Mouse (Mus musculus): ENCODE results near the gene Riox2. TPM values are rescaled to one million over a fixed set of nuclear protein-coding genes. Genes with fewer than 3 reads are reported as not detected.

Gene Riox2
- polyA plus RNA-seq, 1 experiment: 7.8 TPM

DNA sequence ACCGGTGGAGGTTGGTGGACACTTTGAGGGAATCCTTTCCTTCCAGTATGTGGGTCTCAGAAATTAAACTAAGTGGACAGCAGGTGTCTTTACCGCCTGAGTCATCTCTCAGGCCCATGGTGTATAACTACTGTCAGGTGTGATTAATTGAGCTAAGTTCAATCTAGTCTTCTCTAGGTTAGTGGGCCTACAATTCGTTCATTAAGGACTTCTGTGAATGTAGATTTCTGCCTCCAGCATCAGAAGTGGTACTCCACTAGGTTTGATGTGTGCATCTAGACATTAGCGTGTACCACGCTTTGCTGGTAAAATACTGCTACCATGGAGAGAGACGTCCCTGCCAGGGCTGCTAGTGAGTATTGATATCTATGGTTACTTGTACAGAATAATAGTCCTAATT is 971 bp downstream of the Riox2 start:
- peak; percentile 9 for DNase-seq (ENCODE audit: low read depth)
- TF ChIP-seq CTCF (IDR thresholded peaks at IDR 0.05; ENCODE audit: borderline replicate concordance, extremely low read depth, insufficient read depth, insufficient read length): no peak
- TF ChIP-seq POLR2A (IDR thresholded peaks at IDR 0.05; ENCODE audit: borderline replicate concordance, extremely low read depth, insufficient read depth, insufficient read length, poor library complexity, severe bottlenecking): no peak

DNA sequence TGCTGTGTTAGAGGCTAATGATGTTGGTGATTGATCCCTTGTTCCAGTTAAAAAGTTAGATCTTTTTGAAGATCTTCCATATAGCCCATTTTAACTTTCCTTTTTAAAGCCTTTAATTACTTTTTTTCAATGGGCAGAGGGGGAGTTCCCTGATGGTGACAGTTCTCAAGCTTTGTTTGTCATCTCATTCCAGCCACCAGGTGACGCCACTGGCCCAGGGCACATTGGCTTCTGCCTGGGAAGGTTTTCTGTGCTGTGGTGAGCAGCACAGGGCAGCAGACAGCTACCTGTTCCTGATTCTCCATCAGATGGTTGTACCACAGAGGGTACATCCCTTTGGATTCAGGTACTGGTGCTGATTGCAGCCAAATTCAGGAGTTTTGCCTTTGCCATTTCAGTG is 3.2 kb downstream of the Riox2 start:
- DNase-seq (ENCODE audit: low read depth): peak; percentile 56
- TF ChIP-seq POLR2A (IDR thresholded peaks at IDR 0.05; ENCODE audit: borderline replicate concordance, extremely low read depth, insufficient read depth, insufficient read length, poor library complexity, severe bottlenecking) (no peak), CTCF (IDR thresholded peaks at IDR 0.05; ENCODE audit: borderline replicate concordance, extremely low read depth, insufficient read depth, insufficient read length) (peak; percentile 79)

DNA sequence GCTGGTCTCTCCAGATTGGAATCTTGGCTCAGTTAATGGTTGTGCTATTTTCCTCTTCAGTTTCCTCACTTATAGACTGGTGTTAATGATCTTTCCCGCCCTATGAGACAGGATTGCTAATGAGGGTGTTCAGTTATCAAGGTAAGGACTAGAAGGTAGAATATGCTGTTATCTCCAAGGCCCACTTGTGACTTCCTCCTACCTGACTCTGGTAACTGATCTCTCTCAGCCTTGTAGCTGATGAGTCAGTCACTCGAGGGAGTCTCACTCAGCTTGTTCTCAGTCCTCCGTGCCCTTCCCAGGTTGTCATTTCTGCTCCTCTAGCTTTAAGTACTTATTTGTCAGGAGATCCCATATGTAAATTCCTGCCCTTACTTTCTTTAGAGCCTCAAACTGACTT is 6.4 kb downstream of the Riox2 start:
- DNase-seq (ENCODE audit: low read depth): no peak
- TF ChIP-seq POLR2A (IDR thresholded peaks at IDR 0.05; ENCODE audit: borderline replicate concordance, extremely low read depth, insufficient read depth, insufficient read length, poor library complexity, severe bottlenecking): no peak
- TF ChIP-seq CTCF (IDR thresholded peaks at IDR 0.05; ENCODE audit: borderline replicate concordance, extremely low read depth, insufficient read depth, insufficient read length): no peak

DNA sequence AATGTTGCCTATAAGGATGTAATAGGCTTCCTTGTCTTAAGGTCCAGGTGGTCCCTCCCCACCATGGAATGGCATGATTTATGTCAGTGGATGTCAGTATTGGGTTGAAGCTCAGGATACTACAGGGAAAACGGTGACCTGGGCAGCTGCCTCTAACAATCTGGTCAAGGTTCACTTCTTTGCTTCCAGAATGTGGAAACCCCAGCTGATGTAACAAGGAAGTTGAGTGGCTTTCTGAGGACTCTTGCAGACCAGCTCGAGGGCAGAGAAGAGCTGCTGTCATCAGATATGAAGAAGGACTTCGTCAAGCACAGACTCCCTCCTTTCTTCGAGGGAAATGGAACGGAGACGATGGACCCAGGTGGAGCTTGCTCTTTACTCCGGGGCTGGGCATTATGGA is 15.7 kb downstream of the Riox2 start:
- TF ChIP-seq POLR2A (IDR thresholded peaks at IDR 0.05; ENCODE audit: borderline replicate concordance, extremely low read depth, insufficient read depth, insufficient read length, poor library complexity, severe bottlenecking) (no peak), CTCF (IDR thresholded peaks at IDR 0.05; ENCODE audit: borderline replicate concordance, extremely low read depth, insufficient read depth, insufficient read length) (no peak)
- DNase-seq (ENCODE audit: low read depth): no peak

DNA sequence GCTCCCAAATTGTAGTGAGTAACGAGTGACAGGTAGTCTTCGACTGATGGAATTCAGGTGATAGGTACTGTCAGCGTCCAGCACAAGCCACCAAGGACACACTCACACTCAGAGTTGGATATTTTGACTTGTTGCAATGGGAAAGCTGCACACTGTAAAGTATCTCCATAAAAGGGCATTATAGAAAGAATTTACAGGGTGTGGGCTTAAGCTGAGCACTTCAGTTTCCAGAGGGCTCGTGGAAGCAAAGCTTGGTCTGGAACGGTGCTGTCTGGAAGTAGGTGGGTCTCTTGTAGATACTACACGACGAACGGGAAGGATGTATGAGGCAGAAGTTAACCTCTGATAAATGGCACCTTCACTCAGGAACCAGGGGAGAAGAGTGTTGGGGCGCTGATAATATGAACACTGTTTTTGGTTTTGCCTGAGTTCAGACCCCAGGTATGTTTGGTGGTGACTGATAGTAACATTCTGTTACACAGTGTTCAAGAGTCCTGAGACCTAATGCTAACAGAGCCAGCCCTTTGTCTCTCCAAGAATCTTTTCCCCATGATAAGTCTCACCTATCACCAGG is 16.5 kb downstream of the Riox2 start:
- no peak for TF ChIP-seq CTCF (IDR thresholded peaks at IDR 0.05; ENCODE audit: borderline replicate concordance, extremely low read depth, insufficient read depth, insufficient read length)
- DNase-seq (ENCODE audit: low read depth): no peak

DNA sequence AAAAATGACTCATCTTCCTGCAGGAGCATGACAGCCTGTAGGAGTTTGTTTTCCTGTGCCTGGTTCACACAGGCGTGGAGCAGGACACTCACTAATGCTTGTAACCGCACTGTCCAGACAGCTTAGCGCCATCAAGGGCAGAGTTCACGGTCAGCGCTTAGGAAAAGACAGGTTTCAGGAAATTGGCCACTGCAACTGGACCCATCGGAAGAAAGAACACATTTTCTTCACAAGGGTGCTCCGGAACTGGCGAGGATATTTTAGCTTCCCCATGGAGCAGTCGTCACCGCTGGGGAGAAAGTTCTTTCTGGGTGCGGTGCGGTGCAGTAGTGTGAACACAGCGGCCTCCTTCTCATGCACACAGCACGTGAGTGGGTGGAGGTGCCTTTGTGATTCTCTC is 21.6 kb downstream of the Riox2 start:
- DNase-seq (ENCODE audit: low read depth): no peak
- TF ChIP-seq CTCF (IDR thresholded peaks at IDR 0.05; ENCODE audit: borderline replicate concordance, extremely low read depth, insufficient read depth, insufficient read length) (no peak), POLR2A (IDR thresholded peaks at IDR 0.05; ENCODE audit: borderline replicate concordance, extremely low read depth, insufficient read depth, insufficient read length, poor library complexity, severe bottlenecking) (no peak)

DNA sequence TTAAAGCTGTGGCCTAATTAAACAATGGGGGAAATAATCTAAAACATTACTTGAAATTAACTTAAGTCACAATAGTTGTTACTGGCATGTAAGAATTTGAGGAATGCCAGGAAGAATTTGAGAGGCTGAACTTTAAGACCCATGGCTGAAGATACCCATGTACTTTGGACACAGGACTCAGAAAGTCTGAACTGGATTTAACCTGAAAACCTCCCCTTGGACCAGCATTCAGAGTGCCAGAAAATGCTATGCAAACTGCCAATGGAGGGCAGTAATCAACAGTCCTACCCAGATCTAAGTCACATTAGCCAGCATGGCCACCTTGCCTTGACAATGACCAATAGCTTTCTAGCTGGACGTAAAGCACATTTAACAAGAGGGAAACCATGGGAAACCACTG is 26.4 kb downstream of the Riox2 start:
- DNase-seq (ENCODE audit: low read depth): no peak
- TF ChIP-seq POLR2A (IDR thresholded peaks at IDR 0.05; ENCODE audit: borderline replicate concordance, extremely low read depth, insufficient read depth, insufficient read length, poor library complexity, severe bottlenecking): no peak
- TF ChIP-seq CTCF (IDR thresholded peaks at IDR 0.05; ENCODE audit: borderline replicate concordance, extremely low read depth, insufficient read depth, insufficient read length): no peak

DNA sequence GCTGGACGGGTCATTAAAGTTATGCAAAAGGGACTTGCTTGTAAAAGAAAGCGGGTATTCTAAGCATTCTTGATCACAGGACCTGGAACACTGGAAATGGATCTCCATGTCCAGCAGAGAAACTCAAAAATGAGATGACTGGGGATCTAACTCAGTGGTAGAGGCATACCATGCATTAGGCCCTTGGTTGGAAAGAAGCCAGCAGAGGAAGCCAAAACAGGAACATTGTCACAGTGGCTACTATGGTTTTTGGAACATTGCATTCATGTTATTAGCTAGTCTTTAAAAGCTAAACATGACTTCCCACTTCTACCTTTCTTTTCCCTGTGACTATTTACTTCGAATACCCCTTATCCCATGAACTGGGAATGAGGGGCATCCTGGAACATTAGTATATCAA is 27.6 kb downstream of the Riox2 start:
- no peak for TF ChIP-seq POLR2A (IDR thresholded peaks at IDR 0.05; ENCODE audit: borderline replicate concordance, extremely low read depth, insufficient read depth, insufficient read length, poor library complexity, severe bottlenecking)
- no peak for TF ChIP-seq CTCF (IDR thresholded peaks at IDR 0.05; ENCODE audit: borderline replicate concordance, extremely low read depth, insufficient read depth, insufficient read length)
- DNase-seq (ENCODE audit: low read depth): no peak

DNA sequence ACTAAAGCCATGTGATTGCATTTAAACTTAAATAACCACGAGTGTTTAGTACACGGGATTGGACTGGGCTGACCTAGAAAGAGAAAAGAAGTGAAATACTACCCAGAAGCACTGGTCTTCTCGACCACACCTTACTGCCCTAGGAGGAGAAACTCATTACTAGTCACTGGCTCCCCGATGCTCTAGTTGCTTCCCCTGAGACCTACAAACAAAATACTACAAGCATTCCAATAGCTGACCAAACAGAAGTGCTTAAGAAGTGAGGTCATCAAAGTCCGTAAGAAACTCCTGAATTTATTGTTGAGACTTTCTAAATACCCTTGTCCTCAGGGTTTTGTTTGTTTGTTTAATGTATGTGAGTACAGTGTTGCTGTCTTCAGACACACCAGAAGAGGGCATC is 38.3 kb downstream of the Riox2 start:
- TF ChIP-seq POLR2A (IDR thresholded peaks at IDR 0.05; ENCODE audit: borderline replicate concordance, extremely low read depth, insufficient read depth, insufficient read length, poor library complexity, severe bottlenecking) (no peak), CTCF (IDR thresholded peaks at IDR 0.05; ENCODE audit: borderline replicate concordance, extremely low read depth, insufficient read depth, insufficient read length) (no peak)
- DNase-seq (ENCODE audit: low read depth): no peak

DNA sequence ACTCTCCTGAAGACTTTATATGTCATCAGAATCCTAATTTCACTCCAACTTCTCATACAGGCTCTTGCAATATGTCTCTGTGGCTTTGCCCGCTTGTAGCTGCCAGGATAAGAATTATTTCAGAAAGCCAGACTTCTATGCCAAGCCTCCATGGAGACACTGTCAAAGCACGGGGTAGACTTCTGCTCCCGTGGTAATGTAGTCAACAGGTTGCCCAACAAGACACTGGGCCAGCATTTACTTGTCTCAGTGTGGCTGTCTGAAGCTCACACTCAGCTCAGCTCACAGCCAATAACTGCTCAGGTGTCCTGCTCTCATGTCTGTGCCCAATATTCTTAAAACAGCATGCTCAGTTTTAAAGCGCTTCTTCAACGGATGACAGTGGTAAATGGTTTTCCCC is 43.6 kb downstream of the Riox2 start:
- TF ChIP-seq CTCF (IDR thresholded peaks at IDR 0.05; ENCODE audit: borderline replicate concordance, extremely low read depth, insufficient read depth, insufficient read length): no peak
- TF ChIP-seq POLR2A (IDR thresholded peaks at IDR 0.05; ENCODE audit: borderline replicate concordance, extremely low read depth, insufficient read depth, insufficient read length, poor library complexity, severe bottlenecking): no peak
- no peak for DNase-seq (ENCODE audit: low read depth)

DNA sequence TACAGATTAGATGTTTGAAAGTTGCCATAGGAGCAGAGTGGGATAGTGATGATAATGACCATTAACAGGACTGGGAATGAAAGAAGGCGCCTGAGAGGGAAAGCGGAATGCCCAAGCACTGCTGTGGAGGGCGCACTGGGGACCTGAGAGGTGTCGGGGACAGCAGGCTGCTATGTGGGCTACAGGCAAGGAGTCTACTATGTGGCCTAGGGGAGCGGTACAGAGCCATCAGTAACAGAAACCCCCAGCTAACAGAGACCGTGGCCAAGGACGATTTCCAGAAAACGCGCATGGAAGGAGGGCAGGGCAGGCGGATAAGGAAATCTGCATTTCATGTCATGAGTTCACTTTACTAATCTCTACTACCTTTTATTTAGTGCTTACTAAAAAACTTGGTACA is 45.4 kb downstream of the Riox2 start:
- no peak for DNase-seq (ENCODE audit: low read depth)
- TF ChIP-seq CTCF (IDR thresholded peaks at IDR 0.05; ENCODE audit: borderline replicate concordance, extremely low read depth, insufficient read depth, insufficient read length) (no peak), POLR2A (IDR thresholded peaks at IDR 0.05; ENCODE audit: borderline replicate concordance, extremely low read depth, insufficient read depth, insufficient read length, poor library complexity, severe bottlenecking) (no peak)

DNA sequence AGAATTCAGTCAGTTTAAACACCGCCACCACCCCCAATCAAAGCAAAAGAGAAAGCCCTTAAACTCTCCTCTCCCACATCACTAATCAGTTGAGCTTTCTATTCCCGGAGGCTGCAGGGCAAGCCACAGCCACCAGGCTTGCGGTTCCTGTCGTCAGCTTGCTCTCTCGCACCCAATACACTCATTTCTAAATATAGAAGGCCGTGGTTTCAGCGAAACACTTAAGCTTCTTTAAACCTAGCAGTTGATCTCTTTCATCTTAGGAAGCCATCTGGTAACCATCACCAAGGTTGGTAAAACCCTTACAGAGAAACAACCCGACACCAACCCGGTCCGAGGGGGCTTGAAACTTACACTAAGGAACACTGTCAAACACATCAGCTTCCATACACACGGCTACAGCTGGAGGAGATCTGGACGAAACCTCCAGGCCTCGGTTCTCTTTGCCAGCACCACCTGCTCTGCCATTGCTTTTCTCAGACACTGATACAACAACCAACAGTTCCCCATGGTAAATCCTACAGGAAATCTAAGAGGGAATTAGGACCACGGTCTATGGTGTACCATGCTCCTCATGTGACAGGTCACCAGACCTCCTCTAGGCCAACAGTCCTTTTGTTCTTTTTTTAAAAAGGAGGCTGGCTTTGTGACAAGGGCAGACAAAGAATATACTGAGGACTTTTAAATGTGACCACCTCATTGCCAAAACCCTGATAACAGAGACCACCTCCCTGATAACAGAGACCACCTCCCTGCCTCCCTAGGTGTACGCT is 46.1 kb downstream of the Riox2 start:
- DNase-seq (ENCODE audit: low read depth): no peak
- TF ChIP-seq CTCF (IDR thresholded peaks at IDR 0.05; ENCODE audit: borderline replicate concordance, extremely low read depth, insufficient read depth, insufficient read length) (no peak), POLR2A (IDR thresholded peaks at IDR 0.05; ENCODE audit: borderline replicate concordance, extremely low read depth, insufficient read depth, insufficient read length, poor library complexity, severe bottlenecking) (no peak)

Data from brain, embryonic 14.5 days (tissue).